19 mouse cellular contexts compared by ENCODE assay signal in genomic region chr16:43623315-43624000, GRCm38 (mm10). TPM values are rescaled to one million over a fixed set of nuclear protein-coding genes. Genes with fewer than 3 reads are reported as not detected.
DNase-seq lines count a peak whose midpoint lies in the region; ATAC-seq and TF ChIP-seq lines count a peak whose summit lies in the region.
"Had no signal": no experiment of that assay in that cellular context is flagged by ENCODE, and none has a peak within 500 bp of the region (broad histone marks: within the 10 kb centered on the region; RNA-seq: fewer than 3 reads in every experiment).

No protein-coding gene starts in this region.

- no peak for TF ChIP-seq POLR2A in olfactory bulb, adult 2 months (IDR thresholded peaks at IDR 0.05; ENCODE audit: insufficient read depth, low read depth, low read length)

- intact Hi-C loops in left cerebral cortex, postnatal 4 days (cut with DNase I): no loop called here

- no peaks in the 10 kb centered on the region for H3K9me3 ChIP-seq in hindbrain, embryonic 10.5 days
- no peaks in the 10 kb centered on the region for H3K9me3 ChIP-seq in hindbrain, embryonic 11.5 days (ENCODE audit: control insufficient read depth, low read length)
- H3K9me3 ChIP-seq in forebrain, embryonic 12.5 days: no peaks in the 10 kb centered on the region
- H3K9me3 ChIP-seq in hindbrain, postnatal 0 days (ENCODE audit: low read length): no peaks in the 10 kb centered on the region
- H3K9me3 ChIP-seq: heart, embryonic 13.5 days had no signal

- peak overlapping the region; percentile 35 for H3K27ac ChIP-seq in hindbrain, embryonic 10.5 days
- H3K27ac ChIP-seq in hindbrain, embryonic 11.5 days (ENCODE audit: low read depth, low read length): no peak overlapping the region
- H3K27ac ChIP-seq in forebrain, embryonic 12.5 days: peak overlapping the region; percentile 89
- peak overlapping the region; percentile 4; the same call in 1 of the 2 replicates for H3K27ac ChIP-seq in hindbrain, postnatal 0 days
- H3K27ac ChIP-seq in olfactory bulb, adult 2 months (ENCODE audit: insufficient read depth, low read depth, low read length): peak overlapping the region; percentile 77; the same call in 1 of the 2 replicates
- H3K27ac ChIP-seq: heart, embryonic 13.5 days had no signal

- no peak for TF ChIP-seq CTCF in hindbrain, postnatal 0 days (IDR thresholded peaks at IDR 0.05; ENCODE audit: low read depth)
- TF ChIP-seq CTCF in olfactory bulb, adult 2 months (IDR thresholded peaks at IDR 0.05; ENCODE audit: insufficient read depth, low read depth, low read length): no peak

- DNase-seq in hindbrain, embryonic 10.5 days (ENCODE audit: low spot score): no peak
- no peak for DNase-seq in hindbrain, embryonic 11.5 days (ENCODE audit: low spot score)
- peak; percentile 40 for DNase-seq in hindbrain, postnatal 0 days (ENCODE audit: low spot score)
- DNase-seq in left cerebral cortex, postnatal 4 days: no peak
- DNase-seq: cerebellum, adult 9-11 months; gastrocnemius, postnatal 25 days; kidney, postnatal 10 days; lung, adult 18-20 months; right cerebral cortex, postnatal 14 days; thymus, postnatal 14 days had no signal

- peaks cover 51% of the 10 kb centered on the region for H3K4me1 ChIP-seq in hindbrain, embryonic 10.5 days (replicated peaks)
- 0 out of 2 replicates have a peak, but pooled peaks cover 2% of the 10 kb centered on the region for H3K4me1 ChIP-seq in hindbrain, embryonic 11.5 days (replicated peaks; ENCODE audit: control insufficient read depth, insufficient read depth, low read length)
- H3K4me1 ChIP-seq in forebrain, embryonic 12.5 days: peaks cover 43% of the 10 kb centered on the region
- no peaks in the 10 kb centered on the region for H3K4me1 ChIP-seq in hindbrain, postnatal 0 days (ENCODE audit: insufficient read depth, low read length)
- H3K4me1 ChIP-seq in olfactory bulb, adult 2 months (ENCODE audit: control insufficient read depth, insufficient read depth, low read length): peaks cover 6% of the 10 kb centered on the region; the same call in 1 of the 2 replicates

- WGBS in hindbrain, embryonic 10.5 days: 51% methylated on average over 5 of the region's 5 CpGs
- 49% methylated on average over 5 of the region's 5 CpGs for WGBS in hindbrain, embryonic 11.5 days
- WGBS in forebrain, embryonic 12.5 days: 24% methylated on average over 5 of the region's 5 CpGs
- WGBS in hindbrain, postnatal 0 days: 45% methylated on average over 5 of the region's 5 CpGs
- WGBS in olfactory bulb, adult 2 months: 66% methylated on average over 5 of the region's 5 CpGs

- ATAC-seq in hindbrain, embryonic 11.5 days (ENCODE audit: low FRiP score): no peak
- peak; percentile 65; the same call in 1 of the 2 replicates for ATAC-seq in forebrain, embryonic 12.5 days (ENCODE audit: low FRiP score)
- peak; percentile 40; the same call in 1 of the 2 replicates for ATAC-seq in hindbrain, postnatal 0 days
- no peak for ATAC-seq in CD4-positive, CD25-positive, alpha-beta regulatory T cell, adult 4 months
- no peak for ATAC-seq in megakaryocyte progenitor cell, adult 5-6 weeks (replicated peaks; ENCODE audit: poor library complexity)
- ATAC-seq: activated CD4-positive, CD25-positive, alpha-beta regulatory T cell, adult 4 months; inflammation-experienced regulatory T-cells, adult 6 months had no signal

- H3K36me3 ChIP-seq in hindbrain, embryonic 10.5 days: peaks cover 26% of the 10 kb centered on the region
- H3K36me3 ChIP-seq in hindbrain, embryonic 11.5 days (ENCODE audit: control insufficient read depth, insufficient read depth, low read length): 0 out of 2 replicates have a peak, but pooled peaks cover 1% of the 10 kb centered on the region
- H3K36me3 ChIP-seq in forebrain, embryonic 12.5 days (replicated peaks): peaks cover 28% of the 10 kb centered on the region
- H3K36me3 ChIP-seq in hindbrain, postnatal 0 days (ENCODE audit: insufficient read depth, low read length): no peaks in the 10 kb centered on the region; the same call in 1 of the 2 replicates

- H3K27me3 ChIP-seq in hindbrain, embryonic 10.5 days (ENCODE audit: insufficient read depth, poor library complexity, severe bottlenecking): no peaks in the 10 kb centered on the region
- H3K27me3 ChIP-seq in hindbrain, embryonic 11.5 days (ENCODE audit: control insufficient read depth, insufficient read depth, low read length): no peaks in the 10 kb centered on the region
- H3K27me3 ChIP-seq in forebrain, embryonic 12.5 days: no peaks in the 10 kb centered on the region
- no peaks in the 10 kb centered on the region for H3K27me3 ChIP-seq in hindbrain, postnatal 0 days (ENCODE audit: insufficient read depth, low read length)
- H3K27me3 ChIP-seq: heart, embryonic 13.5 days had no signal

- no peak overlapping the region for H3K4me3 ChIP-seq in hindbrain, embryonic 10.5 days
- no peak overlapping the region for H3K4me3 ChIP-seq in hindbrain, embryonic 11.5 days (ENCODE audit: low read depth, low read length)
- H3K4me3 ChIP-seq in forebrain, embryonic 12.5 days (replicated peaks): no peak overlapping the region
- H3K4me3 ChIP-seq in hindbrain, postnatal 0 days (ENCODE audit: low read length): no peak overlapping the region
- H3K4me3 ChIP-seq in olfactory bulb, adult 2 months (ENCODE audit: insufficient read depth, low read depth, low read length): no peak overlapping the region
- H3K4me3 ChIP-seq: heart, embryonic 13.5 days had no signal

- H3K9ac ChIP-seq in hindbrain, embryonic 11.5 days (ENCODE audit: low read depth, low read length): no peak overlapping the region
- H3K9ac ChIP-seq in forebrain, embryonic 12.5 days: no peak overlapping the region
- H3K9ac ChIP-seq in hindbrain, postnatal 0 days (replicated peaks; ENCODE audit: low read length): no peak overlapping the region
- H3K9ac ChIP-seq: heart, embryonic 13.5 days had no signal

- H3K4me2 ChIP-seq in hindbrain, embryonic 11.5 days (replicated peaks; ENCODE audit: low read depth, low read length): no peak overlapping the region
- no peak overlapping the region for H3K4me2 ChIP-seq in forebrain, embryonic 12.5 days
- no peak overlapping the region for H3K4me2 ChIP-seq in hindbrain, postnatal 0 days (ENCODE audit: low read depth, low read length)
- H3K4me2 ChIP-seq: heart, embryonic 13.5 days had no signal

RNA-seq across cellular contexts. Expression of gene Tigit, which starts 40.5 kb away (rescaled TPM):
- polyA plus RNA-seq in hindbrain, embryonic 10.5 days (2016; fragmentation: Nextera tagmentation; extraction: Ambion mirVana): not detected in 2 replicates
- not detected in 2 replicates for polyA plus RNA-seq in hindbrain, embryonic 11.5 days (2014; fragmentation: Nextera tagmentation; extraction: Ambion mirVana)
- not detected in 2 replicates for polyA plus RNA-seq in forebrain, embryonic 12.5 days (2016; fragmentation: Nextera tagmentation; extraction: Ambion mirVana)
- not detected in 2 replicates for total RNA-seq in hindbrain, postnatal 0 days (2014; rRNA removed)
- polyA plus RNA-seq in hindbrain, postnatal 0 days (2015; fragmentation: Nextera tagmentation; extraction: Ambion mirVana): 0.31 TPM in 1 of 2 replicates, not detected in the other
- not detected in 2 replicates for polyA plus RNA-seq in olfactory bulb, adult 2 months (2012; ENCODE audit: insufficient read depth, insufficient read length, low replicate concordance, missing spikeins)
- not detected for total RNA-seq in left cerebral cortex, postnatal 4 days (2021)
- polyA plus RNA-seq in CD4-positive, CD25-positive, alpha-beta regulatory T cell, adult 4 months (2017; shearing (Covaris generic)): 100 to 1,000 TPM; 309 to 452 TPM
- not detected in 2 replicates for total RNA-seq in megakaryocyte progenitor cell, adult 5-6 weeks (2015)
- not detected in 2 replicates for total RNA-seq in megakaryocyte progenitor cell, adult 5-6 weeks (2017)
- total RNA-seq: gastrocnemius, postnatal 25 days had no signal
- polyA plus RNA-seq: heart, embryonic 13.5 days; limb, embryonic 14.5 days; neural tube, embryonic 11.5 days had no signal

Comparison
In these comparisons a context has a peak if more than half of its experiments do, and no peak if none do; other contexts are left out.
1. ATAC-seq: peak in forebrain, embryonic 12.5 days (single experiment) and hindbrain, postnatal 0 days (single experiment); none in hindbrain, embryonic 11.5 days (single experiment), CD4-positive, CD25-positive, alpha-beta regulatory T cell, adult 4 months (single experiment) and megakaryocyte progenitor cell, adult 5-6 weeks (single experiment).
2. RNA of gene Tigit, which starts 40.5 kb away (polyA plus RNA-seq): 309 to 452 TPM in CD4-positive, CD25-positive, alpha-beta regulatory T cell, adult 4 months; 0.31 TPM in hindbrain, postnatal 0 days, not detected in forebrain, embryonic 12.5 days, not detected in hindbrain, embryonic 11.5 days, not detected in hindbrain, embryonic 10.5 days and not detected in olfactory bulb, adult 2 months; every median in the first group is over 100 times any median in the second.